ENCODE assay signal across 8 mouse cellular contexts in the genomic region with DNA sequence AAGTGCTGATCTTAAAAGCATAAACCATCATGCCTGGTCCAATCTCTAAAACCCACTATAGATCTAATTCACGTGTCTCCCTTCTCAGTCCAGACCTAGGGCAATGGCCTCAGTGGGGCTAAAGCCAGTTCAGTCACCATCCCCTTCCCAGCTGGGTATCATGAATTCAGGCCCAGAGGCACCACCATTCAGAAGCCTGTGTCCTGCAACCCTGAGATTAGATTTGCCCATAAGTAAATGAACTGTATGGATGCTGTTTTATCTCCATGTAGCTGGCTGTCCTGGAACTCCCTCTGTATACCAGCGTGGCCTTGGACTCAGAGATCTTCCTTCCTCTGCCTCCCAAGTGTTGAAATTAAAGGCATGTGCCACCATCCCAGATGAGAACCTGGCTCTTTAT. TPM values are rescaled to one million over a fixed set of nuclear protein-coding genes. Genes with fewer than 3 reads are reported as not detected.
DNase-seq lines count a peak whose midpoint lies in the region; ATAC-seq lines count a peak whose summit lies in the region.

No protein-coding gene starts in this region.

- H3K9me3 ChIP-seq in heart, embryonic 14.5 days (ENCODE audit: control insufficient read depth, low read length): no peaks in the 10 kb centered on the region
- no peaks in the 10 kb centered on the region for H3K9me3 ChIP-seq in hindbrain, embryonic 10.5 days
- no peaks in the 10 kb centered on the region for H3K9me3 ChIP-seq in midbrain, embryonic 10.5 days (replicated peaks)

- 80% methylated on average over 2 of the region's 2 CpGs for WGBS in heart, embryonic 14.5 days
- 82% methylated on average over 2 of the region's 2 CpGs for WGBS in hindbrain, embryonic 10.5 days
- 85% methylated on average over 2 of the region's 2 CpGs for WGBS in midbrain, embryonic 10.5 days

- H3K4me3 ChIP-seq in heart, embryonic 14.5 days (ENCODE audit: control insufficient read depth in 1 of 2, insufficient read depth in 1 of 2, low read depth in 1 of 2, low read length in 2 of 2): no peak overlapping the region
- H3K4me3 ChIP-seq in hindbrain, embryonic 10.5 days: no peak overlapping the region; the same call in 1 of the 2 replicates
- H3K4me3 ChIP-seq in midbrain, embryonic 10.5 days: peak overlapping the region; percentile 97; the same call in 1 of the 2 replicates

- H3K9ac ChIP-seq in heart, embryonic 14.5 days (ENCODE audit: low read length): peak overlapping the region; percentile 95

- peak overlapping the region; percentile 20 to 66; a peak in 3 of 4 replicates for H3K27ac ChIP-seq in heart, embryonic 14.5 days (replicated peaks in 1 of 2; ENCODE audit: control insufficient read depth in 1 of 2, insufficient read depth in 1 of 2, low read depth in 2 of 2, low read length in 2 of 2)
- H3K27ac ChIP-seq in hindbrain, embryonic 10.5 days: peak overlapping the region; percentile 93
- H3K27ac ChIP-seq in midbrain, embryonic 10.5 days (replicated peaks): peak overlapping the region; percentile 95

- intact Hi-C loops in heart, postnatal 14 days (cut with DNase I): no loop called here

- no peak for ATAC-seq in heart, embryonic 14.5 days (ENCODE audit: insufficient number of reproducible peaks, insufficient read depth, low FRiP score, low read depth)

- no peaks in the 10 kb centered on the region for H3K27me3 ChIP-seq in heart, embryonic 14.5 days (ENCODE audit: control insufficient read depth, insufficient read depth, low read length)
- H3K27me3 ChIP-seq in hindbrain, embryonic 10.5 days (ENCODE audit: insufficient read depth, poor library complexity, severe bottlenecking): no peaks in the 10 kb centered on the region
- H3K27me3 ChIP-seq in midbrain, embryonic 10.5 days (ENCODE audit: low read depth, poor library complexity, severe bottlenecking): no peaks in the 10 kb centered on the region

- no peaks in the 10 kb centered on the region for H3K36me3 ChIP-seq in heart, embryonic 14.5 days (ENCODE audit: control insufficient read depth, insufficient read depth, low read length)
- H3K36me3 ChIP-seq in hindbrain, embryonic 10.5 days: no peaks in the 10 kb centered on the region
- no peaks in the 10 kb centered on the region for H3K36me3 ChIP-seq in midbrain, embryonic 10.5 days

- peak overlapping the region; percentile 72 for H3K4me2 ChIP-seq in heart, embryonic 14.5 days (ENCODE audit: low read length)

- no peak for DNase-seq in heart, postnatal 14 days
- peak; percentile 8 for DNase-seq in MN1 (ENCODE audit: low spot score)
- no peak for DNase-seq in hindbrain, embryonic 10.5 days (ENCODE audit: low spot score)
- DNase-seq in midbrain, embryonic 10.5 days (ENCODE audit: low spot score): no peak
- DNase-seq in ovary, postnatal 10 days (ENCODE audit: low spot score): no peak
- no peak for DNase-seq in adrenal gland, adult (ENCODE audit: inconsistent age in 2 of 2, low spot score in 1 of 2)
- no peak for DNase-seq in layer of hippocampus, adult 8-10 months (ENCODE audit: low spot score in 2 of 2)

- H3K4me1 ChIP-seq in heart, embryonic 14.5 days (ENCODE audit: control insufficient read depth in 2 of 2, insufficient read depth in 2 of 2, low read length in 2 of 2): peaks cover 16 to 24% of the 10 kb centered on the region in 2 experiments
- H3K4me1 ChIP-seq in hindbrain, embryonic 10.5 days (replicated peaks): peaks cover 42% of the 10 kb centered on the region
- peaks cover 43% of the 10 kb centered on the region for H3K4me1 ChIP-seq in midbrain, embryonic 10.5 days

RNA-seq across cellular contexts. Expression of a gene that starts 2.3 kb away (rescaled TPM):
- polyA plus RNA-seq in heart, embryonic 14.5 days (2014; fragmentation: Nextera tagmentation; extraction: Ambion mirVana): 9.5 and 9.6 TPM in 2 replicates
- 10 to 100 TPM; 13.5 to 14.0 TPM for total RNA-seq in heart, postnatal 14 days (2021)
- polyA plus RNA-seq in hindbrain, embryonic 10.5 days (2016; fragmentation: Nextera tagmentation; extraction: Ambion mirVana): 16.8 and 17.2 TPM in 2 replicates
- 15.0 and 15.2 TPM in 2 replicates for polyA plus RNA-seq in midbrain, embryonic 10.5 days (2016; fragmentation: Nextera tagmentation; extraction: Ambion mirVana)
- 10 to 100 TPM; 19.9 to 52.8 (median 29.8) TPM for total RNA-seq in layer of hippocampus, adult 8-10 months (2022)

RNA-seq across cellular contexts. Expression of a gene that starts 12.6 kb away (rescaled TPM):
- polyA plus RNA-seq in heart, embryonic 14.5 days (2014; fragmentation: Nextera tagmentation; extraction: Ambion mirVana): 14.6 and 17.7 TPM in 2 replicates
- total RNA-seq in heart, postnatal 14 days (2021): 100 to 1,000 TPM; 105 to 118 TPM
- polyA plus RNA-seq in hindbrain, embryonic 10.5 days (2016; fragmentation: Nextera tagmentation; extraction: Ambion mirVana): 18.5 and 21.1 TPM in 2 replicates
- polyA plus RNA-seq in midbrain, embryonic 10.5 days (2016; fragmentation: Nextera tagmentation; extraction: Ambion mirVana): 18.0 and 19.7 TPM in 2 replicates
- 100 to 1,000 TPM in 1 of 4 experiments, 10 to 100 TPM in 3; 94.2 to 111 (median 96.5) TPM for total RNA-seq in layer of hippocampus, adult 8-10 months (2022)

RNA-seq across cellular contexts. Expression of a gene that starts 35.4 kb away (rescaled TPM):
- 988 and 1,015 TPM in 2 replicates for polyA plus RNA-seq in heart, embryonic 14.5 days (2014; fragmentation: Nextera tagmentation; extraction: Ambion mirVana)
- total RNA-seq in heart, postnatal 14 days (2021): 1,000 to 10,000 TPM; 1,168 to 1,183 TPM
- 484 and 504 TPM in 2 replicates for polyA plus RNA-seq in hindbrain, embryonic 10.5 days (2016; fragmentation: Nextera tagmentation; extraction: Ambion mirVana)
- polyA plus RNA-seq in midbrain, embryonic 10.5 days (2016; fragmentation: Nextera tagmentation; extraction: Ambion mirVana): 463 and 481 TPM in 2 replicates
- total RNA-seq in layer of hippocampus, adult 8-10 months (2022): 100 to 1,000 TPM; 315 to 328 (median 323) TPM

RNA-seq across cellular contexts. Expression of a gene that starts 37.6 kb away (rescaled TPM):
- 1.6 and 2.6 TPM in 2 replicates for polyA plus RNA-seq in heart, embryonic 14.5 days (2014; fragmentation: Nextera tagmentation; extraction: Ambion mirVana)
- 1 to 10 TPM; 3.0 to 3.3 TPM for total RNA-seq in heart, postnatal 14 days (2021)
- polyA plus RNA-seq in hindbrain, embryonic 10.5 days (2016; fragmentation: Nextera tagmentation; extraction: Ambion mirVana): 7.1 and 15.0 TPM in 2 replicates
- 7.8 and 9.3 TPM in 2 replicates for polyA plus RNA-seq in midbrain, embryonic 10.5 days (2016; fragmentation: Nextera tagmentation; extraction: Ambion mirVana)
- total RNA-seq in layer of hippocampus, adult 8-10 months (2022): 100 to 1,000 TPM; 295 to 345 (median 308) TPM

RNA-seq across cellular contexts. Expression of a gene that starts 45.0 kb away (rescaled TPM):
- polyA plus RNA-seq in heart, embryonic 14.5 days (2014; fragmentation: Nextera tagmentation; extraction: Ambion mirVana): 21.2 and 25.8 TPM in 2 replicates
- 100 to 1,000 TPM; 158 to 178 TPM for total RNA-seq in heart, postnatal 14 days (2021)
- polyA plus RNA-seq in hindbrain, embryonic 10.5 days (2016; fragmentation: Nextera tagmentation; extraction: Ambion mirVana): 22.3 and 24.6 TPM in 2 replicates
- polyA plus RNA-seq in midbrain, embryonic 10.5 days (2016; fragmentation: Nextera tagmentation; extraction: Ambion mirVana): 17.8 and 19.7 TPM in 2 replicates
- 10 to 100 TPM; 47.2 to 63.6 (median 58.0) TPM for total RNA-seq in layer of hippocampus, adult 8-10 months (2022)

Comparison
In these comparisons a context has a peak if more than half of its experiments do, and no peak if none do; other contexts are left out.
1. H3K27ac ChIP-seq: peak in every context shown above with its lines; median percentile 95 in midbrain, embryonic 10.5 days; 93 in hindbrain, embryonic 10.5 days; 43 in heart, embryonic 14.5 days.